Mouse (Mus musculus): Measurements from ENCODE around the gene Tmem238. TPM values are rescaled to one million over a fixed set of nuclear protein-coding genes. Genes with fewer than 3 reads are reported as not detected.

The Tmem238 gene
- total RNA-seq, 2 experiments from 2014 or later: 2.7 to 3.7 TPM

GRCm38 (mm10) chr7:4751971-4752820 is 37.3 kb downstream of the Tmem238 start:
- intact Hi-C loops (cut with DNase I): no loop called here
- no peak for DNase-seq (ENCODE audit: low spot score in 2 of 2)

- intact Hi-C loops (cut with DNase I): no loop called here
- DNase-seq (ENCODE audit: low spot score in 2 of 2): no peak
These were observed 40.3 kb downstream of the Tmem238 start for GRCm38 (mm10) chr7:4749169-4749568.

- no peak for DNase-seq (ENCODE audit: low spot score in 2 of 2)
- intact Hi-C loops (cut with DNase I): no loop called here
These were observed 41.1 kb downstream of the Tmem238 start for GRCm38 (mm10) chr7:4748321-4748720.

GRCm38 (mm10) chr7:4747156-4747899 is 42.1 kb downstream of the Tmem238 start:
- no peak for DNase-seq (ENCODE audit: low spot score in 2 of 2)
- intact Hi-C loops (cut with DNase I): no loop called here

- intact Hi-C loops (cut with DNase I): no loop called here
- no peak for DNase-seq (ENCODE audit: low spot score in 2 of 2)
These were observed 43.0 kb downstream of the Tmem238 start for GRCm38 (mm10) chr7:4746326-4746980.

GRCm38 (mm10) chr7:4744886-4745285 is 44.6 kb downstream of the Tmem238 start:
- intact Hi-C loops (cut with DNase I): no loop called here
- DNase-seq (ENCODE audit: low spot score in 2 of 2): no peak

GRCm38 (mm10) chr7:4743354-4743753 is 46.1 kb downstream of the Tmem238 start:
- intact Hi-C loops (cut with DNase I): no loop called here
- DNase-seq (ENCODE audit: low spot score in 2 of 2): no peak

- DNase-seq (ENCODE audit: low spot score in 2 of 2): no peak
- intact Hi-C loops (cut with DNase I): no loop called here
These were observed 47.0 kb downstream of the Tmem238 start for GRCm38 (mm10) chr7:4742482-4742819.

- DNase-seq (ENCODE audit: low spot score in 2 of 2): no peak
- intact Hi-C loops (cut with DNase I): no loop called here
These were observed 47.6 kb downstream of the Tmem238 start for GRCm38 (mm10) chr7:4741672-4742481.

GRCm38 (mm10) chr7:4741151-4741550 is 48.3 kb downstream of the Tmem238 start:
- intact Hi-C loops (cut with DNase I): no loop called here
- DNase-seq (ENCODE audit: low spot score in 2 of 2): peak; percentile 27 to 28

GRCm38 (mm10) chr7:4740309-4740727 is 49.1 kb downstream of the Tmem238 start:
- DNase-seq (ENCODE audit: low spot score in 2 of 2): peak in 1 of 2 experiments; percentile 47
- intact Hi-C loops (cut with DNase I): loop anchor here (1.0 kb wide), 1 partner anchor 49 kb away; the partner anchor contains the start of gene Tmem238

GRCm38 (mm10) chr7:4739544-4740275 is 49.7 kb downstream of the Tmem238 start, which contains the start of gene Kmt5c:
Gene Kmt5c (plus strand): TSS chr7:4740115.
- intact Hi-C loops (cut with DNase I): loop anchor here (1.0 kb wide), 1 partner anchor 50 kb away; the partner anchor contains the start of gene Tmem238
- DNase-seq (ENCODE audit: low spot score in 2 of 2): peak; percentile 96 to 99

- intact Hi-C loops (cut with DNase I): no loop called here
- no peak for DNase-seq (ENCODE audit: low spot score in 2 of 2)
These were observed 50.4 kb downstream of the Tmem238 start for GRCm38 (mm10) chr7:4739041-4739543.

Other genes with a start within 250 kb of the Tmem238 start
- gene Syt5, start 242.1 kb downstream of the Tmem238 start, total RNA-seq (2021): 100 to 1,000 TPM; 263 to 298 TPM
- under 1 TPM; 0.84 to 0.95 TPM for gene Ptprh, start 185.6 kb downstream of the Tmem238 start, total RNA-seq (2021)
- gene Tmem86b, start 158.2 kb downstream of the Tmem238 start, total RNA-seq (2021): 10 to 100 TPM; 10.0 to 16.8 TPM
- 100 to 1,000 TPM; 138 to 145 TPM for gene Ppp6r1, start 130.6 kb downstream of the Tmem238 start, total RNA-seq (2021)
- gene Hspbp1, start 104.6 kb downstream of the Tmem238 start, total RNA-seq (2021): 100 to 1,000 TPM; 100 to 106 TPM
- gene Brsk1, start 99.1 kb downstream of the Tmem238 start, total RNA-seq (2021): 100 to 1,000 TPM; 398 to 475 TPM
- not detected for gene Tmem150b, start 64.4 kb downstream of the Tmem238 start, total RNA-seq (2021)
- 10 to 100 TPM; 18.9 to 35.8 TPM for gene Kmt5c, start 49.5 kb downstream of the Tmem238 start, total RNA-seq (2021)
- 1 to 10 TPM; 4.8 to 5.5 TPM for gene Cox6b2, start 36.6 kb downstream of the Tmem238 start, total RNA-seq (2021)
- gene Fam71e2, start 18.4 kb downstream of the Tmem238 start, total RNA-seq (2021): not detected
- gene Il11, start 6.8 kb downstream of the Tmem238 start, total RNA-seq (2021): under 1 TPM; 0.43 to 0.59 TPM
- gene Tmem190, start 6.7 kb downstream of the Tmem238 start, total RNA-seq (2021): not detected
- gene Rpl28, start 3.2 kb upstream of the Tmem238 start, total RNA-seq (2021): 100 to 1,000 TPM; 416 to 455 TPM
- gene Ube2s, start 22.9 kb upstream of the Tmem238 start, total RNA-seq (2021): 100 to 1,000 TPM in 1 of 2 experiments, 10 to 100 TPM in 1; 98.6 to 117 TPM
- 100 to 1,000 TPM in 1 of 2 experiments, 10 to 100 TPM in 1; 95.1 to 151 TPM for gene Shisa7, start 55.0 kb upstream of the Tmem238 start, total RNA-seq (2021)
- gene Isoc2b, start 80.6 kb upstream of the Tmem238 start, total RNA-seq (2021): 1 to 10 TPM; 6.0 to 8.6 TPM
- 10 to 100 TPM; 10.3 to 13.5 TPM for gene Isoc2a, start 87.5 kb upstream of the Tmem238 start, total RNA-seq (2021)
- under 1 TPM in 1 of 2 experiments, not detected in 1; 0.32 TPM for gene Gm36210, start 116.9 kb upstream of the Tmem238 start, total RNA-seq (2021)
- 10 to 100 TPM; 14.0 to 17.0 TPM for gene Zfp628, start 125.6 kb upstream of the Tmem238 start, total RNA-seq (2021)
- 100 to 1,000 TPM; 103 to 106 TPM for gene Nat14, start 132.4 kb upstream of the Tmem238 start, total RNA-seq (2021)
- 1 to 10 TPM in 1 of 2 experiments, under 1 TPM in 1; 0.84 to 3.6 TPM for gene Ssc5d, start 136.1 kb upstream of the Tmem238 start, total RNA-seq (2021)
- gene Sbk2, start 174.8 kb upstream of the Tmem238 start, total RNA-seq (2021): under 1 TPM in 1 of 2 experiments, not detected in 1; 0.15 TPM
- gene Sbk3, start 181.5 kb upstream of the Tmem238 start, total RNA-seq (2021): under 1 TPM; 0.44 to 0.86 TPM
- gene Zfp579, start 206.5 kb upstream of the Tmem238 start, total RNA-seq (2021): 10 to 100 TPM; 30.9 to 31.3 TPM
- 1 to 10 TPM; 6.7 to 7.0 TPM for gene Zfp524, start 224.8 kb upstream of the Tmem238 start, total RNA-seq (2021)
- 10 to 100 TPM; 22.2 to 32.9 TPM for gene Fiz1, start 225.0 kb upstream of the Tmem238 start, total RNA-seq (2021)
- gene Gm44973, start 225.8 kb upstream of the Tmem238 start, total RNA-seq (2021): not detected
- gene Zfp865, start 230.7 kb upstream of the Tmem238 start, total RNA-seq (2021): 10 to 100 TPM; 32.7 to 42.3 TPM
- 10 to 100 TPM; 60.6 to 60.9 TPM for gene Ccdc106, start 230.9 kb upstream of the Tmem238 start, total RNA-seq (2021)
- 1 to 10 TPM in 1 of 2 experiments, not detected in 1; 1.1 TPM for gene 4632433K11Rik, start 244.5 kb upstream of the Tmem238 start, total RNA-seq (2021)
- 1 to 10 TPM; 5.3 to 5.7 TPM for gene Zfp784, start 248.8 kb upstream of the Tmem238 start, total RNA-seq (2021)